Mouse (Mus musculus) adrenal gland, postnatal 25 days (tissue): ENCODE measurements around the gene Wnt4. TPM values are rescaled to one million over a fixed set of nuclear protein-coding genes. Genes with fewer than 3 reads are reported as not detected.

Source experiments
- DNase-seq: peaks from one replicate; pipeline ENCODE4 v3.0.0; 2021; ENCODE audit warnings: mixed read lengths
- total RNA-seq: library from RNA; stranded (reverse); gene quantifications from 2 replicates; pipeline ENCODE4 v1.2.3, GENCODE M21; 2021

Gene Wnt4
- total RNA-seq, 1 experiment from 2014 or later, result 96.5 TPM

- DNase-seq, result peak; percentile 48
Observed at GRCm38 (mm10) chr4:137278144-137279040, 1.1 kb downstream of the Wnt4 start.

DNA sequence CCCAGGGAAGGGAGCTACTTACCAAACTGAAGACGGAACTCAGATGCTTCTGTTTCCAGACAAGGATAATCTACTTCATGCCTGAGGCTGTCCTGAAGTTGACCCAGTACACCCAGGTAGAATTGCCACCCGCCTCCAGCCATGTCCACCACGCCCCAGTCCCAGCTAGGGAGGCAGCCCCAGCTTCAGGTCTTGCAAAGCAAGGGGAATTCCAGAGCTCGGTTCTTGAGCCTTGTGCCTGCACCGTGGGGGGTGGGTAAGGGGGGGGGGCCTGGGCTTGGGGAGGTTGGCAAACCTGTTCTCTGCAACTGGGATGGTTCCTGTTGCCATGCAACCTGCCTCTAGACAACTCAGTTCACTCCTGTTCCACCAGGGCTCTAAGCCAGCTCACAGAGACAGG, 2.1 kb downstream of the Wnt4 start:
- DNase-seq, result no peak

GRCm38 (mm10) chr4:137281273-137281672, 4.0 kb downstream of the Wnt4 start:
- no peak for DNase-seq

DNA sequence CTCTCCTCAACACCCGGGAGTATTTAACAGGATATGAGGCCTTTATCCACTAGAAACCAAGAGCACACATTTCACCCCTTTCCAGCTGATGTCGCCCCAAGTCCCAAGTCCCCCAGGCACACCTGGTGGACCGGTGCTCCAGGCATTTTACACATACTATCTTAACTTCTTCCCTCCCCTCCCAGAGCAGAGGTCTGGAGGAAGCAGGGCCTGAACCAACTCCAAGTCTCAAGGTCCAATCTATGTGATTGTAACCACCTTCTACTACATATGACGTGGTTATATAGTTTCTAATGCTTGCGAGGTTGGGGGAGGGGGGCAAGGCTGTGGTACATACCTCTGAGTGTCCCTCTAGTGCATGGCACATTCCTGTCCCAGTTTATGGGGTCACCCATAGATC, 4.8 kb downstream of the Wnt4 start:
- DNase-seq, result no peak

GRCm38 (mm10) chr4:137282584-137283406, 5.5 kb downstream of the Wnt4 start:
- DNase-seq, result peak; percentile 65

GRCm38 (mm10) chr4:137283407-137283732, 6.1 kb downstream of the Wnt4 start:
- no peak for DNase-seq

- no peak for DNase-seq
Observed at GRCm38 (mm10) chr4:137285876-137286661, 8.8 kb downstream of the Wnt4 start.

DNA sequence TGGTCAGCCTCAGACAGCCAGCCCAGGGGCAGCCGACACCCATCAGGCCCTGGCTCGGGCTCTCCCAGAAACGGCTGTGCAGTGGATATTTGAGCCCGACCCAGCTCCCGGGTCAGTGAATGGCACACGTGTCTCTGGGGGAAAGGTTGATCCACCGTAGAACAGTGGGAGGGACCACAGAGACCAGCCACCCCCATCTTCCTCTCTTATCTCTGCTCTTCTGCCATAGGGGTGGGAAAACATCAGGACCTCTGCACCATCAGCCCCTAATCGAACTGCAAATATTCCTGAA, 9.3 kb downstream of the Wnt4 start:
- no peak for DNase-seq

GRCm38 (mm10) chr4:137287206-137287605, 9.9 kb downstream of the Wnt4 start:
- peak; percentile 75 for DNase-seq

GRCm38 (mm10) chr4:137287818-137288217, 10.5 kb downstream of the Wnt4 start:
- DNase-seq, result peak; percentile 79

DNA sequence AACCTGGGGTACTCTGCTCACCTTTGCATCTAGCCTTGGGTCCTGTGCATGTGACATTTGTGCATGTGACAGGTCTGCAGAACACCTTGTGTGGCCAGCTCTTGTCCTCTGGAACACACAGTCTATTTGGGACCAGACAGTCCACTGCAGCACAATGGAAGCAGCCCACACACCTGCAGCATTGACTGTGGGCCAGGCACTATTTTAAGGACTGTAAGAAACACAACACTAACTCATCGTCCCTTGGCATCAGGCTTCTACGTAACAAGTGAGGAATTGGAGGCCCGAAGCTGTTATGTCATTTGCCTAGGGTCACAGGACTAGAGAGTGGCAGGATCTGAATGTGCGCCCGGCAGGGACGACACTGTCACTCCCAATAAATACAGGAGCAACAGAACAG, 12.4 kb downstream of the Wnt4 start:
- DNase-seq, result no peak

- no peak for DNase-seq
Observed at GRCm38 (mm10) chr4:137290250-137290649, 13.0 kb downstream of the Wnt4 start.

- no peak for DNase-seq
Observed at GRCm38 (mm10) chr4:137292625-137293024, 15.3 kb downstream of the Wnt4 start.

DNA sequence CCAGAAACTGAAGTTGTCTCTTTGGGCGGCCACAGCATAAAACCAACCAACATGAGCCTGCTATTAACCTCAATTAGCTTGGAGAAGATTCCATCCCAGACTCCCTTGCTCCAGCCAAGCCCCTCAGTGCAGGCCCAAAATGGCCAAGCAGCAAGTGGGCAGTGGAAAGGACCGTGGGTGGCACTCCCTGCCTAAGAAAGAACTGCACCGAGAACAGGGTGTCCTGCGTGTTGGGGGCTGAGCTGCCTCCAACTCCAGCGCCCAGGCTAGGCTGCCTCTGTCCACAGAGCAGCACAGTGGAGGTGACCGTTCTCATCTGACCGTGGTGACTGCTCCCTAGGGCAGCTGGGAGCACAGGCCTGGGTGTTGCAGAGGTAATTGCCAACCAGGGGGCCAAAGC, 16.7 kb downstream of the Wnt4 start:
- DNase-seq, result no peak

GRCm38 (mm10) chr4:137294474-137294873, 17.2 kb downstream of the Wnt4 start:
- DNase-seq, result no peak

- DNase-seq, result no peak
Observed at GRCm38 (mm10) chr4:137294951-137295350, 17.7 kb downstream of the Wnt4 start.

- no peak for DNase-seq
Observed at GRCm38 (mm10) chr4:137297611-137298010, 20.3 kb downstream of the Wnt4 start.

- no peak for DNase-seq
Observed at GRCm38 (mm10) chr4:137298406-137298805, 21.1 kb downstream of the Wnt4 start.

GRCm38 (mm10) chr4:137300227-137300626, 22.9 kb downstream of the Wnt4 start:
- DNase-seq, result no peak

GRCm38 (mm10) chr4:137301635-137302034, 24.3 kb downstream of the Wnt4 start:
- DNase-seq, result no peak

DNA sequence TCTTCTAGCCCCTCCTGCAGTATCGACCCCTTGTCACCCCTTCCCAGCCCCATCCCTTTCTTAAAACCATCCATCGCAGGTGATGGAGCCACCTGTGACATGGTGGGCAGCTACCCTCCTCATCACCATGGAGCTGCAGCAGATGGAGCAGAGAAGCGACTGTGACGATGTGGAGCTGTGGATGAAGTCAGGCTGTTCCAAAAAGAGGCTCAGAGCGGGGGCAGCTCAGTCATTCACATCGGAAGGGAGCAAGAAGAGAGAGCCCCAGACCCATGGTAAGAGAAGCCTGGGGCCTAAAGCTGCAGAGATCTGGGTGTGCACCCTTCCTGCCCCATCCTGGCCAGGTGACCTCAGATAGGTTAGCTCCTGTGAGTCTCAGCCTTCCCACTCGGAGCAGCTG, 26.8 kb downstream of the Wnt4 start:
- DNase-seq, result no peak

- no peak for DNase-seq
Observed at GRCm38 (mm10) chr4:137305066-137305465, 27.8 kb downstream of the Wnt4 start.
